Mouse (Mus musculus) mouse embryonic stem cell (cell line): Measurements from ENCODE around the gene Skp1a.

Experiments
- in situ Hi-C, 2 experiments: fragments of 300-500 bp; cut with MboI; formaldehyde crosslinking; loops; 1 replicate in 1 of 2; 3 replicates in 1 of 2; pipeline ENCODE4 v1.14.3; 2019 to 2020; ENCODE audit warnings: low sequenced_read_pairs in 2 of 2, low pct_unique_long_range_greater_than_20kb in 1 of 2, mixed read lengths in 1 of 2; ENCODE audit not compliant: unreplicated experiment in 1 of 2

Skp1a gene

DNA sequence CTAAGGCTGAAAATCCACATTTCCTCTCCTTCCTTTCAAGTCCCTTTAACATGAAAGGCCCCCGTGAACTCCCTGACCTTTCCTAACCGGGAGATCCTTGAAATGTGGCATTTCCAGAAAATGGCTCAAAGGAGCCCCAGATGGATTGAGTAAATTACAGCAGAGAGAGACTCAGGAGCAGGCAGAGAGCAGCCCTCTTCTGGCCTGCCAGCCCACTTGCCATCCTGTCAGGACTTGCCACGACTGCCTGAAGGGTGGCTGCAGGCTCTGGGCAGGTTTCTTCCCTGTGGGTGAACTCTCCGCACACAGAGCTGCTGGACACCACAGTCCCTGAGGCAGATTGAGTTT is 55.1 kb downstream of the Skp1a start:
- in situ Hi-C loops = no loop called here

DNA sequence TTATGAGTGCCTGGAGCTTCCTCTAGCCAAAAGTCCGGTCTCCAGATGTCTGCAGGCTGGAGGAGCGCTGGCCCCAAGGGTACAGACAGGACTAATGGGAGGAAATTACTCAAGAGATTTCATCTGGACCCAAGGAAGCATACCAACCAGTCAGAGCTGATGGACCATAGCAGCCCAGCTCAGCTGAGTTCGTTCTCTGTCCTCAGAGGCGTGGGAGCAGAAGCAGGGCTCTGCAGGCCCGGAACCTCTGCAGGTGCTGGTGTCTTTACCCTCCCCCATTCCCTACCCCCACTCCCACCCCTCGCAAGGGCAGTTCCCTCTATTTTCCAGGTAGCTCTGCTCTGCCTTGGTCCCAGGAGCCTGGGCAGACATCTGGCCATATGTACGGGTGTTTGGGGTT is 60.6 kb downstream of the Skp1a start:
- in situ Hi-C loops = loop anchor here in 1 of 2 experiments (5.0 kb wide), 1 partner anchor 35 kb away; no protein-coding TSS in a partner anchor

DNA sequence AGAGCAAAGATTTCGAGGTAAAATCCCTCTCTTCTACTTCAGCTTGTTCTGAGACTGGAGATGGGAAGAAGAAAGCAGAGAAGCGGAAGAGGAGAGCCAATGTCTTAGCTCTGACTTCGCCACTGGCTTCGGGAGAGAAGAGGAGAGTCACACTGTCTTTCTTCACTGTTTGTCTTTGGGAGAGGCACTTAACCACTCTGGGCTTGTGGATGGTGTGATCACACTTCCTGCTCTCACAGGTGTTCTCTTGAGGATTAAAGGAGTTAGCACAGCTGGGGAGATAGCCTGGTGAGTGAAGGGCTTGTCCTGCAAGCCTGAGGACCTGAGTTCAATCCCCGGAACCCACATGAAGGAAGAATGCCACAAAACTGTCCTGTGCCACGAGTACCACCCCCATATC is 61.1 kb downstream of the Skp1a start:
- in situ Hi-C loops = loop anchor here in 1 of 2 experiments (5.0 kb wide), 1 partner anchor 36 kb away; no protein-coding TSS in a partner anchor

DNA sequence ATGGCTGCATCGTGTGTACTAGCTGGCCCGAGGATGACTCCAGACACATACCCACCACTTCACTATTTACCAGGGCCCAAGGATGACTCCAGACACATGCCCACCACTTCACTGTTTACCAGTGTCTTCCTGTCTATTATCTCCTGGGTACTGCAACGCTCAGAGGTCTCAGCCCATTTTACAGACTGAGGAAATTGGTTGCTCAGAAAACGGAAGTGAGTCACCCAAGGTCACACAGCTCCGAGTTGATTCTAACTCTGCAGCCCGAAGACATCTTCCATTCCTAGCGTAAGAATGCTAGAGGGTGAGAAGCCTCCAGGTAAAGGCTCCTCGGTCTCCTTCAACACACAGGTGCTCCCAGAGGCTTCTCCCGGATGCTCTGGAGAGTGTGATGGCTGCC is 62.3 kb downstream of the Skp1a start:
- in situ Hi-C loops = loop anchor here in 1 of 2 experiments (5.0 kb wide), 1 partner anchor 37 kb away; no protein-coding TSS in a partner anchor
